Mouse (Mus musculus) midbrain, embryonic 15.5 days (tissue): ENCODE measurements at regions not wholly inside any gene's neighbourhood (a gene's known extent, or its start where the extent isn't known, plus 50 kb on each side); places are given as distances from the start of the nearest gene placed in this dataset.

Experiments used
- ATAC-seq: fragments of 200-750 bp; cut with Nextera tagmentation; replicated peaks from 2 replicates; pipeline ENCODE4 v1.8.0; 2017; ENCODE audit warnings: moderate TSS enrichment
- H3K27ac ChIP-seq: fragments of 300-500 bp; sonication (generic); 2 replicates; pipeline ENCODE4 v1.5.1; 2015; ENCODE audit warnings: mild to moderate bottlenecking, inconsistent platforms
- H3K27me3 ChIP-seq: fragments of 300-500 bp; sonication (generic); replicated peaks from 2 replicates; pipeline ENCODE4 v1.6.1; 2015; ENCODE audit warnings: inconsistent platforms
- H3K36me3 ChIP-seq: fragments of 300-500 bp; sonication (generic); replicated peaks from 2 replicates; pipeline ENCODE4 v1.6.1; 2015; ENCODE audit warnings: inconsistent platforms
- H3K4me1 ChIP-seq: fragments of 300-500 bp; sonication (generic); 2 replicates; pipeline ENCODE4 v1.6.1; 2015; ENCODE audit warnings: inconsistent platforms
- H3K4me2 ChIP-seq: fragments of 300-500 bp; sonication (generic); 2 replicates; pipeline ENCODE4 v1.6.1; 2015; ENCODE audit warnings: inconsistent platforms, mild to moderate bottlenecking, moderate library complexity
- H3K4me3 ChIP-seq: fragments of 300-500 bp; sonication (generic); 2 replicates; pipeline ENCODE4 v1.5.1; 2015; ENCODE audit warnings: mild to moderate bottlenecking, inconsistent platforms
- H3K9ac ChIP-seq: fragments of 300-500 bp; sonication (generic); 2 replicates; pipeline ENCODE4 v1.6.1; 2015; ENCODE audit warnings: mild to moderate bottlenecking, inconsistent platforms
- H3K9me3 ChIP-seq: fragments of 300-500 bp; sonication (generic); 2 replicates; pipeline ENCODE4 v1.6.1; 2016; ENCODE audit warnings: inconsistent platforms
- WGBS: fragments of 180-500 bp; shearing (Covaris S2); methylation state at CpG from one replicate; pipeline ENCODE4 v1.1.7; 2015; ENCODE audit warnings: mixed read lengths; 5-methylcytosine and 5-hydroxymethylcytosine counted together

GRCm38 (mm10) chr8:125367374-125367773 is 202.2 kb downstream of the Sipa1l2 start:
- H3K27ac ChIP-seq = no peak overlapping the region
- no peaks in the 10 kb centered on the region for H3K9me3 ChIP-seq
- H3K4me1 ChIP-seq = peaks cover 11% of the 10 kb centered on the region
- no peaks in the 10 kb centered on the region for H3K36me3 ChIP-seq
- no peak for ATAC-seq
- no peak overlapping the region for H3K4me3 ChIP-seq
- H3K9ac ChIP-seq = no peak overlapping the region
- 74% methylated on average over 4 of the region's 4 CpGs for WGBS
- H3K4me2 ChIP-seq = no peak overlapping the region
- peaks cover 5% of the 10 kb centered on the region; the same call in 1 of the 2 replicates for H3K27me3 ChIP-seq

GRCm38 (mm10) chr8:125365004-125365403 is 204.6 kb downstream of the Sipa1l2 start:
- Histone ChIP-seq H3K4me3 (no peak overlapping the region), H3K9me3 (no peaks in the 10 kb centered on the region), H3K9ac (no peak overlapping the region), H3K4me2 (no peak overlapping the region), H3K27ac (no peak overlapping the region), H3K4me1 (peaks cover 6% of the 10 kb centered on the region), H3K36me3 (no peaks in the 10 kb centered on the region), H3K27me3 (peaks cover 5% of the 10 kb centered on the region; the same call in 1 of the 2 replicates)
- no peak for ATAC-seq
- WGBS = 91% methylated on average over 5 of the region's 5 CpGs

- H3K4me1 ChIP-seq = peaks cover 14% of the 10 kb centered on the region
- ATAC-seq = no peak
- H3K27me3 ChIP-seq = 0 out of 2 replicates have a peak, but pooled peaks cover 2% of the 10 kb centered on the region
- no peaks in the 10 kb centered on the region for H3K9me3 ChIP-seq
- H3K36me3 ChIP-seq = no peaks in the 10 kb centered on the region
- no peak overlapping the region for H3K9ac ChIP-seq
- no peak overlapping the region for H3K4me3 ChIP-seq
- no peak overlapping the region for H3K27ac ChIP-seq
- no peak overlapping the region for H3K4me2 ChIP-seq
- 89% methylated on average over 2 of the region's 2 CpGs for WGBS
Observed at GRCm38 (mm10) chr8:125359456-125359855, 210.2 kb downstream of the Sipa1l2 start.

GRCm38 (mm10) chr8:125357759-125358158 is 211.8 kb downstream of the Sipa1l2 start:
- H3K36me3 ChIP-seq = no peaks in the 10 kb centered on the region
- H3K4me2 ChIP-seq = no peak overlapping the region
- H3K9me3 ChIP-seq = no peaks in the 10 kb centered on the region
- no peak overlapping the region for H3K9ac ChIP-seq
- no peak overlapping the region for H3K4me3 ChIP-seq
- WGBS = 90% methylated on average over 3 of the region's 3 CpGs
- H3K4me1 ChIP-seq = peaks cover 14% of the 10 kb centered on the region
- no peak for ATAC-seq
- no peak overlapping the region for H3K27ac ChIP-seq
- 0 out of 2 replicates have a peak, but pooled peaks cover 2% of the 10 kb centered on the region for H3K27me3 ChIP-seq

- H3K27ac ChIP-seq = peak overlapping the region; percentile 10; the same call in 1 of the 2 replicates
- WGBS = 27% methylated on average over 7 of the region's 7 CpGs
- no peak overlapping the region for H3K9ac ChIP-seq
- no peak overlapping the region for H3K4me2 ChIP-seq
- H3K27me3 ChIP-seq = peaks cover 15% of the 10 kb centered on the region
- H3K36me3 ChIP-seq = no peaks in the 10 kb centered on the region
- no peaks in the 10 kb centered on the region for H3K9me3 ChIP-seq
- no peak for ATAC-seq
- peaks cover 17% of the 10 kb centered on the region for H3K4me1 ChIP-seq
- H3K4me3 ChIP-seq = no peak overlapping the region
Observed at GRCm38 (mm10) chr8:125355059-125355509, 214.5 kb downstream of the Sipa1l2 start.

- H3K36me3 ChIP-seq = no peaks in the 10 kb centered on the region
- peaks cover 18% of the 10 kb centered on the region for H3K27me3 ChIP-seq
- WGBS = 27% methylated on average over 3 of the region's 3 CpGs
- no peak overlapping the region for H3K27ac ChIP-seq
- no peak overlapping the region for H3K4me3 ChIP-seq
- peaks cover 28% of the 10 kb centered on the region for H3K4me1 ChIP-seq
- H3K4me2 ChIP-seq = no peak overlapping the region
- no peak overlapping the region for H3K9ac ChIP-seq
- H3K9me3 ChIP-seq = no peaks in the 10 kb centered on the region
- no peak for ATAC-seq
Observed at GRCm38 (mm10) chr8:125352276-125352675, 217.3 kb downstream of the Sipa1l2 start.

GRCm38 (mm10) chr8:125351486-125352032 is 218.0 kb downstream of the Sipa1l2 start:
- Histone ChIP-seq H3K27ac (no peak overlapping the region), H3K27me3 (peaks cover 21% of the 10 kb centered on the region), H3K4me2 (no peak overlapping the region), H3K4me3 (no peak overlapping the region), H3K36me3 (no peaks in the 10 kb centered on the region), H3K9me3 (no peaks in the 10 kb centered on the region), H3K9ac (no peak overlapping the region), H3K4me1 (peaks cover 28% of the 10 kb centered on the region)
- 76% methylated on average over 8 of the region's 8 CpGs for WGBS
- no peak for ATAC-seq

- ATAC-seq = peak; percentile 80
- Histone ChIP-seq H3K27ac (no peak overlapping the region; the same call in 1 of the 2 replicates), H3K9me3 (no peaks in the 10 kb centered on the region), H3K27me3 (peaks cover 27% of the 10 kb centered on the region), H3K9ac (no peak overlapping the region), H3K4me3 (no peak overlapping the region), H3K4me2 (no peak overlapping the region), H3K4me1 (peaks cover 14% of the 10 kb centered on the region), H3K36me3 (no peaks in the 10 kb centered on the region)
- 11% methylated on average over 7 of the region's 7 CpGs for WGBS
Observed at GRCm38 (mm10) chr8:125349290-125350025, 220.2 kb downstream of the Sipa1l2 start.

- Histone ChIP-seq H3K27me3 (peaks cover 24% of the 10 kb centered on the region), H3K27ac (no peak overlapping the region), H3K9me3 (no peaks in the 10 kb centered on the region), H3K36me3 (no peaks in the 10 kb centered on the region), H3K4me1 (peaks cover 19% of the 10 kb centered on the region), H3K9ac (no peak overlapping the region), H3K4me3 (no peak overlapping the region), H3K4me2 (no peak overlapping the region)
- ATAC-seq = no peak
- 77% methylated on average over 8 of the region's 8 CpGs for WGBS
Observed at GRCm38 (mm10) chr8:125346182-125346581, 223.4 kb downstream of the Sipa1l2 start.

- peaks cover 19% of the 10 kb centered on the region for H3K4me1 ChIP-seq
- no peak overlapping the region for H3K27ac ChIP-seq
- H3K4me3 ChIP-seq = no peak overlapping the region
- WGBS = 87% methylated on average over 10 of the region's 10 CpGs
- no peak for ATAC-seq
- H3K9me3 ChIP-seq = no peaks in the 10 kb centered on the region
- no peaks in the 10 kb centered on the region for H3K36me3 ChIP-seq
- H3K4me2 ChIP-seq = no peak overlapping the region
- H3K27me3 ChIP-seq = peaks cover 23% of the 10 kb centered on the region
- no peak overlapping the region for H3K9ac ChIP-seq
Observed at GRCm38 (mm10) chr8:125345571-125345970, 224.0 kb downstream of the Sipa1l2 start.

GRCm38 (mm10) chr8:125343867-125344266 is 225.7 kb downstream of the Sipa1l2 start:
- no peak overlapping the region for H3K27ac ChIP-seq

GRCm38 (mm10) chr8:125342521-125342920 is 227.1 kb downstream of the Sipa1l2 start:
- Histone ChIP-seq H3K9ac (no peak overlapping the region), H3K27me3 (peaks cover 34% of the 10 kb centered on the region), H3K4me2 (no peak overlapping the region), H3K9me3 (no peaks in the 10 kb centered on the region), H3K36me3 (no peaks in the 10 kb centered on the region), H3K4me3 (no peak overlapping the region), H3K27ac (no peak overlapping the region), H3K4me1 (peaks cover 10% of the 10 kb centered on the region)
- no peak for ATAC-seq
- whole genome bisulfite sequencing = 81% methylated on average over 9 of the region's 9 CpGs

More at GRCm38 (mm10) chr8:125343867-125344266, 225.7 kb downstream of the Sipa1l2 start:
- Histone ChIP-seq H3K4me2 (no peak overlapping the region), H3K9me3 (no peaks in the 10 kb centered on the region), H3K4me1 (peaks cover 8% of the 10 kb centered on the region), H3K4me3 (no peak overlapping the region), H3K9ac (no peak overlapping the region), H3K36me3 (no peaks in the 10 kb centered on the region), H3K27me3 (peaks cover 25% of the 10 kb centered on the region)
- no peak for ATAC-seq
- WGBS = 49% methylated on average over 9 of the region's 9 CpGs

- Histone ChIP-seq H3K9ac (no peak overlapping the region), H3K9me3 (no peaks in the 10 kb centered on the region), H3K27me3 (peaks cover 31% of the 10 kb centered on the region), H3K36me3 (no peaks in the 10 kb centered on the region), H3K4me2 (no peak overlapping the region), H3K4me1 (peaks cover 16% of the 10 kb centered on the region), H3K27ac (no peak overlapping the region), H3K4me3 (no peak overlapping the region)
- ATAC-seq = no peak
- WGBS = 86% methylated on average over 4 of the region's 4 CpGs
Observed at GRCm38 (mm10) chr8:125341606-125342005, 228.0 kb downstream of the Sipa1l2 start.
